Mouse (Mus musculus) 416B (cell line): Measurements from ENCODE around the gene Scarb1.

Source experiments
- DNase-seq: peaks from one replicate; pipeline ENCODE4 v3.0.0; 2011; ENCODE audit warnings: low read depth

Scarb1 gene

GRCm38 (mm10) chr5:125235398-125235797 is 105.5 kb downstream of the Scarb1 start:
- DNase-seq = peak; percentile 53

DNA sequence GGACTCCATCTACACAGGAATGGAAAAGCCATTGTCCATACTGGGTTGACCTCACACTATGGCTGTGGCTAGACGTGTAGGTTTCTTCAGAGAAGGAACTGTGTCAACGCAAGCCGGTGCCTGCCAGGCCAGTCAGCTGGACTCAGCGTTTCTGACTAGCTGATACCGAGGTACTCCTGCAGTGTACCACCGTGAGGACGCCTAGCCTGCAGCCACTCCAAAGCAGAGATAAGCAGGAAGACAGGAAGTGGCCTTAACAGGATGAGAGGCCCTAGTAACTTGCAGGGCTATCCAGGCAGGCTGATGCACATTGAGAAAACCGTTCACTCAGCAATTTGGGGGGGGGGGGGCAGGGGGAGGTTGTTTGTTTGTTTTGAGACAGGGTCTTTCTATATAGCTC is 106.5 kb downstream of the Scarb1 start:
- peak; percentile 60 for DNase-seq

DNA sequence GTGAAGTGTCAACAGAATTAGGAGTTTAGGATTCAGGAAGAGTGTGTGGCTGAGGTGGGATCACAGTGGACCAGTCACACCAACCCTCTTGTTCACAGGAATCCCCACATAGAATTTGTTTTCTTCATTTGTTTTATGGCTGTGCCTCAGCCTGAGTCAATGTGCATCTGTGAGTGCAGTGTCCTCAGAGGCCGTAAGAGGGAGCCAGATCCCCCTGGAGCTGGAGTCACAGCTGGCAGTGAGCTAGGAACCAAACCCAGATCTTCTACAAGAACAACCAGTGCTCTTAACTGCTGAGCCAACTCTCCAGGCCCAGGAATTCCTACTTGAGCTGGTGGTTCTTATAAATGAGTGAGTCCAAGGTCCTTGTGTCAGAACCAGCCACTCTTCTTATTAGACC is 107.4 kb downstream of the Scarb1 start:
- no peak for DNase-seq

DNA sequence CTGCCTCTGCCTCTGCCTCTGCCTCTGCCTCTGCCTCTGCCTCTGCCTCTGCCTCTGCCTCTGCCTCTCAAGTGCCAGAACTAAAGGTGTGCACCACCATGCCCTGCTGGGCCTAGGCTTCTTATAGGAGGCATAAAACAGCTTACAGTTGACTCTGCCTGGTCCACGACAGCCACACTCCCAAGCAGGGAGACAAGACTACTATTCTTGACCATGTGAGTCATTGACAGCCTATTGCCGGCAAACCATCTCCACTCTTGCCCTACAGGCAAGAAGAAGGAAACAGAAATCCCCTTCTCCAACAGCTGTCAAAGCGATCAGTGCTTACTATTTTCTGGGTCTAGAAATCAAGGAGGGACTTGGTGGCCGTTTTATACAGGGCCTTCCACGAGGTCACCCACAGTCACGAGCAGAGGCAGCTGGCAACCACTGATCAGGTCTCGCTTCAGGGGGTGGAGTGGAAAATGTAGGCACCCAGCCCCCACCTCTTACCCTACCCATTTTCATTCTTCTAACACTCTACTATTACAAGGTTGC is 108.4 kb downstream of the Scarb1 start:
- DNase-seq = no peak

DNA sequence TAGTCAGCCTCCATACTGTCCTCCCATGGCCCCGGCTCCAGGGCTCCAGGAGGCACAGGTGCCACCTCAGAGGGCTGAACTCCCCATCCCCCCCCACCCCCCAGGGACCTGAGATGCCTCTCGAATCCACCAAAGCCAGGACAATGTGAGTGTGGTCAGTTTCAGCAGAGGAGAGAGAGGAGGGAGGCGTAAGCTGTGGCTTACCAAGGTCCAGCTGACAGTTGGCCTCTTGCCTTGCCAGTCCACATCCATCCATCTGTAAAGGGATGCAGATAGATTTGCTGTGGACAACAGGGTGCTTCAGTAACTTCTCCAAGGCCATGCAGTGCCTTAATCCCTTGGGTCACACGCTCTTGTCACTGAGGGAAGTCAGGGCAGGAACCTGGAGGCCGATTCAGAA is 110.4 kb downstream of the Scarb1 start:
- DNase-seq = no peak

- DNase-seq = no peak
Observed at GRCm38 (mm10) chr5:125229097-125229496, 111.8 kb downstream of the Scarb1 start.

GRCm38 (mm10) chr5:125227699-125228098 is 113.2 kb downstream of the Scarb1 start:
- DNase-seq = no peak
